Mouse (Mus musculus) ovary, postnatal 10 days (tissue): ENCODE data around the gene Kank4.
A peak's percentile ranks its signal among the peaks of the same experiment; 100 is the strongest.
"Not testable (repeated sequence)": the region's sequence is repeated elsewhere in the genome, so short reads cannot be mapped to it uniquely, and the experiment has no call there.

ENCODE experiments used
- DNase-seq: peaks from one replicate; pipeline ENCODE4 v3.0.0; 2022; ENCODE audit warnings: low spot score

Kank4 gene

GRCm38 (mm10) chr4:98831726-98832125 is 14.4 kb upstream of the Kank4 start:
- no peak for DNase-seq

- no peak for DNase-seq
Measured at GRCm38 (mm10) chr4:98826701-98827100, 9.4 kb upstream of the Kank4 start.

DNA sequence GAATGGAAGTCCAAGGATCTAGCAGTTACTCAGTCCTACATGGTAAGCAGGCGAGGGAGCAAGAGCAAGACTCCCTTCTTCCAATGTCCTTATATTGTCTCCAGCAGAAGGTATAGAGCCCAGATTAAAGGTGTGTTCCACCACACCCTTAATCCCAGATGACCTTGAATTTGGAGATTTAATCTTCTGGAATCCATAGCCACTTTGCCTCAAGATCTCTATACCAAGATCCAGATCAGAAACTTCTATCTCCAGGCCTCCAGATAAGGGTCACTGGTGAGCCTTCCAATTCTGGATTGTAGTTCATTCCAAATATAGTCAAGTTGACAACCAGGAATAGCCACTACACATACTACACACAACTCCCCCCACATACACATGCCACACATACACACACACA is 6.4 kb upstream of the Kank4 start, which contains the start of gene I0C0044D17Rik:
I0C0044D17Rik (minus strand) TSS at position 101 of the 400 bp plus-strand sequence.
- DNase-seq, result not testable (repeated sequence)

DNA sequence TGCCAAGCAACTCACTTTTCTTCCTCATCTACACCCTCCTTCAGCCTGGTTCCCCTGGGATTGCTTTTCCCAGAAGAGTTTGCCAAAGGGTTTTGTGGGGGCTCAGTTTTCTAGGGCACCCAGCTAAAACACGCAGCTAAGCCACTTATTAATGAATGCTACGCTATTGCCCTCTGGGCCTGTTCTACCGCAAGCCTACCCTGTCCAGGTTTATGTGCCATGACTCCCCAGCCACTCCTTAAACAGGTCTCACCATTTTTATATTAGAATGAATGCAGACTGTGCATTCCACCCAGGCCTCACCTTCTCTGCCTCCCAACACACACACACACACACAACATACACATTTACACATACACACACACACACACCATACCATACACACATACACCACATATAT is 5.7 kb upstream of the Kank4 start:
- DNase-seq, result no peak

DNA sequence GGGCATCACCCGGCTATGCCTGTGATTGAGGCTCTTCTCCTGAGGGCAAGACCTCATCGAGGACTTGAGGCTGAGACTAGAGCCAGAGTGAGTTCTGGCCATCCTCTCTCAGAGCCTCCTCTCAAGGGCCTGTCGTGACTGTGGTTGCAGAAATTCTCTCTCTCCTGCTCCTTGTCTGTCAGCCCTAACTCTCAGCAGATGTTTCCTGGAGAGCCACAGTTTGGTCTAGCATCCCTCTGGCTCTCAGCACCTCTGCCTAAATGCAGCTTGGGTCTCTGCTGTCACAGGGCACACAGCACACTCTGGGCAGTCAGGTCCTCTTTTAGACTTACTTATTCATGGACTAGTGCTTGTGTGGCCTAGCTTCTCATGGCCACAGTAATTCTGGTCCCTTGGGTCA is 5.1 kb upstream of the Kank4 start:
- DNase-seq, result no peak

DNA sequence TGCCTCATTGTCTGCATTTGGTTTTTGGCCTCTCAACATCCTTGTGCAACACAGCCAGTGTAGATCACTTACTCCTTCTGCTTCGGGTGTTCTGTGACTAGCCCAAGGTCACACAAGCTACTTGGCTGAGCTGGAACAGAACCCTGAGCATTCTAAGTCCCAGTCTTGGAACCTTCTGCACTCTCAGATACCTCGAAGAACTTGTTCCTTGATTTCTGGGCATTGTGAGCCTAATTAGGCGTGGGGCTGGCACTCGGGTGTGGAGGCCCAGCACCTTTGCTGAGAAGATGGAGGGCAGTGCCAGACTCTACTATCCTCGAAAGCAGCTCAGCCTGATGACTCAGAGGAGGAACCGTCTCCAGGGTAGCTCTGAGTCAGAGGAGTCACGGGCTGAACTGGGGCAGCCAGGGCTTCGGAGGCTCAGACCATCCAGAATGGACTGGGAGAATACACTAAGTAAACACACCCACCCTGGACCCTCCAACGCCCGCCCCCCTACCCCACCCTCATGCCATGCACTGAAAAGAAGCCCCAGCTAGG is 1.9 kb upstream of the Kank4 start:
- no peak for DNase-seq

GRCm38 (mm10) chr4:98816807-98817183 is 542 bp downstream of the Kank4 start:
- no peak for DNase-seq

DNA sequence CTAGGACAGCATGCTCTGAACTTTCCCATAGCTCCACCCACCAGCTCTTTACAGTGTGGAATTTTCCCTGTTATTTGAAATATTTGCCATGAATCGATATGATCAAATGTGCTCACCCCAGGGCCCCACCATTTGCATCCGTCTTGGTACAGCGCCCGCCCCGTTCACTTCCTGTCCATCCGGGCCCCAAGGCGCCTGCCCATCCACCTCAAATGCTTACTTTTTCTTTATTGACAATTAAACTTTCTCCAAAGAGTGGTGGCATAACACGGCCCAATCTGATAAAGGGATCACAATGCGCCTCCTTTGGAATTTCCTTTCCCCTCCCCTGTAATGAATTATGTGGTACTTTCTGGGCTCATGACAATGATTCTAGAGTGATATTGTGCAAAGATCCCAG is 11.0 kb downstream of the Kank4 start:
- no peak for DNase-seq

- no peak for DNase-seq
Measured at GRCm38 (mm10) chr4:98805291-98806048, 11.9 kb downstream of the Kank4 start.

- DNase-seq, result no peak
Measured at GRCm38 (mm10) chr4:98804476-98805134, 12.7 kb downstream of the Kank4 start.

GRCm38 (mm10) chr4:98801775-98802174 is 15.6 kb downstream of the Kank4 start:
- DNase-seq, result no peak

DNA sequence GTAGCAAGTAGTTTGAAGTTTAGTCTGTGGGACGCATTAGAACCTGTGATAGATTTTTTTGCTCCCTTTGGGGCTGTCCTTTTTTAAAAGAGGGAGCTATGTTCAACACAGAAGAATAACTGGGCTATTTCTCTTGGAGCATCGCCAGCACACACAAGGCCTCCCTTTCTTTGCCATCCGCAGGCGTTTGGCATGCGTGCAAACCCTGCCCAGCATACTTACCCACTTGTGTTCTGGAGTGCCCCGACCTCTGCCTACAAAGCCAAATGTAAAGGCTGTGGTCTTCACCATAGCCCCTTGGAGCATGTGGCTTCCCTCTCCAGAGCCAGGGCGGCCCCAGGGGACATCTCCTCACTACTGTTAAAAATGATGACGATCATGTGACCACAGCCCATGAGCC is 16.5 kb downstream of the Kank4 start:
- DNase-seq, result no peak

DNA sequence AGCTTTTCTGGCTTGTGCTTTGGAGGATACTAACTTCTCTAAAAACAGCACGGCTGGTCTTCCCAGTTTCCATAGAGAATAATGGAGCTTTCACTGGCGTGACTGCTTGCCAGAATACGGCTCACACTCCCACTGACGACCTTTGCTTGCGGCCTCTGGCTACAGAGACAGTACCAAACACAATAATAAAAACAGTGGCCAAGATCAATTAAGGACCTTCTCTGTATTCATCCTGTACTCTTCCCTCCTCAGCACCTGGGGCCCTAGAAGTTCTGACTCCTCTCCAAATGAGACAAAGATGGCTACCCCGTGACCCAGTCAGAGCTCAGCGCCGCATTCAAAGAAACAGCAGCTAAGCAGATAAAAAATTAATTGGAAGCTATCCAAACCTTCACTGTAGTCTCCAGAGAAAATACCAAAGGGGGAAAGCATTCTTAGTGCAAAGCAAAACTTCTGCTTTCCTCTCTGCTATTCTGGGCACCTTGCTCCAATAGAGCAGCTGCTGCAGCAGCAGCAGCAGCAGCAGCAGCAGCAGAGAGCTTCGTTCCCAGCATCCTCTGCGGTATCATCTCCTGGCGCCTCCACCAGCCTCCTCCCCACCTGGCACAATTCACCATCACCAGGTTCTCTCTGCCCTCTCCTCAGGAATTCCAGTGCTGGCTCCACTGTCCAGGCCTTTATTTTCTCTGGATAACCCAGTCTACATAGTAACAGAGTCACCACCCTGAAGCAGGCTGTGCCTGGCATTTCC is 20.6 kb downstream of the Kank4 start:
- DNase-seq, result peak; percentile 35

GRCm38 (mm10) chr4:98795241-98795640 is 22.1 kb downstream of the Kank4 start:
- no peak for DNase-seq

GRCm38 (mm10) chr4:98793486-98793885 is 23.9 kb downstream of the Kank4 start:
- DNase-seq, result no peak

- DNase-seq, result no peak
Measured at GRCm38 (mm10) chr4:98790721-98791120, 26.6 kb downstream of the Kank4 start.

- DNase-seq, result no peak
Measured at GRCm38 (mm10) chr4:98789861-98790311, 27.5 kb downstream of the Kank4 start.

GRCm38 (mm10) chr4:98789133-98789765 is 28.1 kb downstream of the Kank4 start:
- DNase-seq, result no peak

DNA sequence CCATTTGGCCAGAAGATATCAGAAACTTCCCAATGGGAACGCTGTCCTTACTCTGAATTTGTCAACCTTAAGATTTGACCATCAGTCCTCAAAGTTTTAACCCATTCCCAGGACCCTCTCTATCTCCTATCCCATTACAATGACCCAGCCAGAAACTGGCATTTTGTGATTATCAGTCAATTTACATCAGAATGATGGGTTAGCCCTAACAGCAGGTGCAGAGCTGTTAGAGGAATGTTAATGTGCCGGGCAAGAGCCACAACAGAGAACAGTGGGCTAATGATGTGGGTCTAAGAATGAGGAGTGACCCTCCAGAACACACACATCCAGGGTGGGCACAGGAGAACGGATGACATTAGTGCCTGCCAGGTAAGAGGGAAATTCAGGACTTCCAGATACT is 31.1 kb downstream of the Kank4 start:
- no peak for DNase-seq

DNA sequence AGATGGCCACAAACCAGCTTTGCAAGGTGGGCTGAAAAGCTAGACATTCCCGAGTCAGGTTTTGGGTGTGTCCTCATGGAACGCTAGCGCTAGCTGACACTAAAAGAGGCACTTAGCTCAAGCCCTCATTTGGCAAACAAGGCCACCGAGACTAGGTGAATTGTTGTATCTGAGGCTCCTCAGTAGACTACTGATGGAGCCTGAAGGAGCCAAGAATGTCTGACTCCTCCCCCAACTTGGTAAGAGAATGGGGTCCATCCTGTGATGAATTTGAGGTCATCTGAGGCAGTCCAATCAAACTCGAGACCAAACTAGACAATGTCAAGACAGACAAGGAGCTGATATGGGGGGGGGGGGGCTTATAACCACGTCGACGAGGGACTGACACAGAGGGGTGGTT is 31.5 kb downstream of the Kank4 start:
- no peak for DNase-seq

DNA sequence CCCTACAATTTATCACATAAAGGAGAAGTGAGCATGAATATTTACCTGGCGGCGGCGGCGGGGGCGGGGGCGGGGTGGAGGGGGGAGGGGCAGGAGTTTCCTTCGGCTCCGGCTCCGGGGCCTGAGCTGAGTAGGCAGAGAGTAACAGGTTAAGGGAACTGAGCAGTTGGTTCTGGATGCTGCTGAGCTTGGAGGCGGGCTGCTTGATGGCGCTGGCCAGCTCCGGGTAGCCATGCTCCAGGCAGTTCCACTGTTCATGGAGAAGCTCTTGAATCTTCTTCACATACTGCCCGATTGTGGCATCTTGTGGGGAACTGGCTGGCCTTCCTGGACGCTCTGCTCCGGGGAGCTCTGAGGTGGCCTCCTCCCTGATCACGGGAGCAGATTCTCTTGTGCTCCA is 39.1 kb downstream of the Kank4 start:
- no peak for DNase-seq

GRCm38 (mm10) chr4:98777464-98777863 is 39.9 kb downstream of the Kank4 start:
- no peak for DNase-seq
